Mouse (Mus musculus): Measurements from ENCODE around the gene B4galnt4.

DNA sequence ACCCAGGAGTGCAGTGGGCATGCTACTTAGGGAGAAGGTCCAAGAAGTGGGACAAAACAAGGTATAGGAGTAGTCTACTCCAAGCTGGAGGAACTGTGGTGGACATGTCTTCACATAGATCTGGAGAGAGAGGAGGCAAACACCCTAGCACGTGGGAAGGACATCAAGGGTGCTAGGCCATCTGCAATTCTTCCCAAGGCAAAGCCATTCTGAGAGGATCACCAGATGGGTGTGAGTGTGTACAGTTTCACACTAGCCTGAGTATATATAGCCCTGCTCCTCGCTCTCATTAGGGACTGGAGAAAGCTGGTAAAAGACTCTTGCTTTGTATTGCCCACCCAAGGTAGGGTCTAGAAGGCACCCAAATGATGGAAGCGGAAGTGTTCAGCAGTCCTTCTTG, 2.4 kb downstream of the B4galnt4 start:
- TF ChIP-seq CTCF (IDR thresholded peaks at IDR 0.05; ENCODE audit: extremely low read depth, insufficient read length, insufficient replicate concordance, low read depth, low read length): no peak
- TF ChIP-seq POLR2A (IDR thresholded peaks at IDR 0.05; ENCODE audit: low read depth, low read length): no peak

Data from small intestine, adult 2 months (tissue).